Mouse (Mus musculus) cerebellum, adult 2 months (tissue): Measurements from ENCODE around the gene Snrpe.

Experiments
- CTCF ChIP-seq: fragments of 200-500 bp; IDR thresholded peaks from 2 replicates; pipeline ENCODE4 v1.5.1; 2011; ENCODE audit warnings: low read depth, mild to moderate bottlenecking, control low read depth, low read length, moderate library complexity, borderline replicate concordance; ENCODE audit not compliant: insufficient read depth
- POLR2A ChIP-seq: fragments of 200-500 bp; IDR thresholded peaks from 2 replicates; pipeline ENCODE4 v1.6.1; 2011; ENCODE audit warnings: low read length, control low read depth, borderline replicate concordance; ENCODE audit not compliant: insufficient read depth

- peak; percentile 94 for TF ChIP-seq CTCF
- peak; percentile 68; the same call in 1 of the 2 replicates for TF ChIP-seq POLR2A
Observed at GRCm38 (mm10) chr1:133609771-133610502, at the start of gene Snrpe.
